Mouse (Mus musculus) heart, postnatal 0 days (tissue): Measurements from ENCODE around the gene Tlr6. TPM values are rescaled to one million over a fixed set of nuclear protein-coding genes. Genes with fewer than 3 reads are reported as not detected.
A peak's percentile ranks its signal among the peaks of the same experiment; 100 is the strongest.

Experiments
- ATAC-seq: fragments of 200-750 bp; cut with Nextera tagmentation; 2 replicates; pipeline ENCODE4 v1.8.0; 2017; ENCODE audit warnings: low read depth, moderate number of reproducible peaks, moderate library complexity; ENCODE audit not compliant: insufficient read depth
- DNase-seq: peaks from one replicate; pipeline ENCODE4 v3.0.0-alpha.2; 2016; ENCODE audit warnings: low spot score
- H3K27ac ChIP-seq: fragments of 300-500 bp; sonication (generic); 2 replicates; pipeline ENCODE4 v1.5.1; 2014; ENCODE audit warnings: low read depth, mild to moderate bottlenecking
- H3K27me3 ChIP-seq: fragments of 300-500 bp; sonication (generic); 2 replicates; pipeline ENCODE4 v1.6.1; 2014; ENCODE audit warnings: low read length, mixed read lengths; ENCODE audit not compliant: control insufficient read depth, insufficient read depth
- H3K36me3 ChIP-seq: fragments of 300-500 bp; sonication (generic); replicated peaks from 2 replicates; pipeline ENCODE4 v1.6.1; 2014; ENCODE audit warnings: low read length, mixed read lengths; ENCODE audit not compliant: control insufficient read depth, insufficient read depth
- H3K4me1 ChIP-seq: fragments of 300-500 bp; sonication (generic); 2 replicates; pipeline ENCODE4 v1.6.1; 2014; ENCODE audit warnings: antibody characterized with exemption; ENCODE audit not compliant: control insufficient read depth, insufficient read depth
- H3K4me2 ChIP-seq: fragments of 300-500 bp; sonication (generic); 2 replicates; pipeline ENCODE4 v1.6.1; 2014; ENCODE audit warnings: low read depth, mild to moderate bottlenecking, low read length, moderate library complexity
- H3K4me3 ChIP-seq: fragments of 300-500 bp; sonication (generic); 2 replicates; pipeline ENCODE4 v1.5.1; 2014; ENCODE audit warnings: low read depth, low read length
- H3K9ac ChIP-seq: fragments of 300-500 bp; sonication (generic); replicated peaks from 2 replicates; pipeline ENCODE4 v1.6.1; 2014; ENCODE audit warnings: low read depth, low read length, mixed read lengths
- H3K9me3 ChIP-seq: fragments of 300-500 bp; sonication (generic); replicated peaks from 2 replicates; pipeline ENCODE4 v1.6.1; 2016; ENCODE audit warnings: low read length; ENCODE audit not compliant: control insufficient read depth
- CTCF ChIP-seq: IDR thresholded peaks from 2 replicates; pipeline ENCODE4 v1.5.1; 2016; ENCODE audit warnings: antibody characterized with exemption, control low read depth, low read depth
- EP300 ChIP-seq: IDR thresholded peaks from 2 replicates; pipeline ENCODE4 v1.6.1; 2016; ENCODE audit warnings: antibody characterized with exemption, low read depth
- WGBS: fragments of 180-500 bp; shearing (Covaris S2); extraction: QIAGEN DNeasy Blood & Tissue Kit; methylation state at CpG from one replicate; pipeline ENCODE4 v1.1.7; 2014; 5-methylcytosine and 5-hydroxymethylcytosine counted together
- polyA plus RNA-seq: library from polyadenylated mRNA; unstranded; fragments of >200 nt; fragmentation: Nextera tagmentation; extraction: Ambion mirVana; gene quantifications from 2 replicates; pipeline ENCODE4 v1.2.1, GENCODE M21; 2015
- total RNA-seq: library from RNA; depleted of rRNA; stranded (reverse); fragments of >200 nt; gene quantifications from 2 replicates; pipeline ENCODE4 v1.2.3, GENCODE M21; 2014; ENCODE audit warnings: low replicate concordance

Gene Tlr6
- total and polyA plus RNA-seq, 2 experiments from 2014 or later, result 0.11 to 0.41 TPM

- Histone ChIP-seq H3K9me3 (no peaks in the 10 kb centered on the region), H3K4me1 (no peaks in the 10 kb centered on the region; the same call in 1 of the 2 replicates), H3K4me3 (peak within 1 kb of the TSS; percentile 83), H3K27ac (peak within 1 kb of the TSS; percentile 73), H3K4me2 (peak within 1 kb of the TSS; percentile 90), H3K9ac (peak within 1 kb of the TSS; percentile 85), H3K36me3 (no peaks in the 10 kb centered on the region), H3K27me3 (no peaks in the 10 kb centered on the region)
- ATAC-seq (peak; percentile 91), DNase-seq (peak; percentile 78)
- TF ChIP-seq CTCF (no peak), EP300 (no peak)
- WGBS, result 1% methylated on average over 62 of the region's 68 CpGs
These were observed 10.2 kb upstream of the Tlr6 start, which contains the start of gene Fam114a1 for GRCm38 (mm10) chr5:64969861-64970771. Gene Fam114a1, plus strand, starts transcription at chr5:64970071.

DNA sequence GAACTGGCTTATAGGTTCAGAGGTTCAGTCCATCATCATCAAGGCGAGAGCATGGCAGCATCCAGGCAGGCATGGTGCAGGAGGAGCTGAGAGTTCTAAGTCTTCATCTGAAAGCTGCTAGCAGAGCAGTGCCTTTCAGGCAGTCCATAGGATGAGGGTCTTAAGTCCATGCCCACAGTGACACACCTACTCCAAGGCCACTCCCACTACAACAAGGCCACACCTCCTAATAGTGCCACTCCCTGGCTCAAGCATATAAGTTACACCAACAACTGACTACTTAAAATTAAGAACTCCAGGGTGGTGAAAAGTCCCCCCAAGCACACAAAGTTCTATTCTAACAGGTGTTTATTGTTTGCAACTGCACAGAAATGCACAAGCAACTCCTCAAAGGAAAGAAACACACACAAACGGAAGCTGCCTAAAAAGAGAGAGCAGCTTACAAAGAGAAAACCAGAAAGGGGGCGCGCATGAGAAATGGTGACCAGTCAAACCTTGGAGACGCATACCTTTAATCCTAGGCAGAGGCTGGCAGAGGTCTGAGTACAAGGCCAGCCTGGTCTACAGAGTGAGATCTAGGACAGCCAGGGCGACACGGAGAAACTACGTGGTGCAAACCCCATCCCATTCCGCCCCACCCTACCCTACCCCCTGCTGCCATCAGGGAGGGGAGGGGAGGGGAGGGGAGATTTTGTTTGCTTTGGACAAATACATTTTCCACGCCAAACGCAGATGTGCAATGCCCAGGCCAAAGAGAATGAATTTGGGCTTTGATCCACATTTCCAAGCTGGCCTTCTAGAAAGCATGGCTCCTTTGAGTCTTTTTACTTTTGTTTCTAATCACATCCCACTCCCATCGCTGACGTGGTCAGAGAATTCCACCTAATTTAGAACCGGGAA is 9.3 kb upstream of the Tlr6 start:
- no peak for DNase-seq
- no peak for TF ChIP-seq EP300
- Histone ChIP-seq H3K9ac (peak overlapping the region; percentile 85), H3K4me2 (peak overlapping the region; percentile 90), H3K9me3 (no peaks in the 10 kb centered on the region), H3K4me3 (peak overlapping the region; percentile 83), H3K27ac (peak overlapping the region; percentile 73), H3K4me1 (no peaks in the 10 kb centered on the region; the same call in 1 of the 2 replicates), H3K27me3 (no peaks in the 10 kb centered on the region), H3K36me3 (no peaks in the 10 kb centered on the region)
- ATAC-seq, result peak; percentile 42
- 6% methylated on average over 14 of the region's 14 CpGs for WGBS

GRCm38 (mm10) chr5:64963735-64964134 is 3.8 kb upstream of the Tlr6 start:
- WGBS, result 90% methylated on average over 3 of the region's 3 CpGs
- DNase-seq (no peak), ATAC-seq (no peak)
- Histone ChIP-seq H3K4me2 (no peak overlapping the region), H3K27ac (no peak overlapping the region), H3K4me3 (no peak overlapping the region), H3K9me3 (no peaks in the 10 kb centered on the region), H3K27me3 (no peaks in the 10 kb centered on the region), H3K9ac (no peak overlapping the region), H3K4me1 (no peaks in the 10 kb centered on the region), H3K36me3 (no peaks in the 10 kb centered on the region)
- TF ChIP-seq EP300, result no peak
- TF ChIP-seq CTCF, result no peak

DNA sequence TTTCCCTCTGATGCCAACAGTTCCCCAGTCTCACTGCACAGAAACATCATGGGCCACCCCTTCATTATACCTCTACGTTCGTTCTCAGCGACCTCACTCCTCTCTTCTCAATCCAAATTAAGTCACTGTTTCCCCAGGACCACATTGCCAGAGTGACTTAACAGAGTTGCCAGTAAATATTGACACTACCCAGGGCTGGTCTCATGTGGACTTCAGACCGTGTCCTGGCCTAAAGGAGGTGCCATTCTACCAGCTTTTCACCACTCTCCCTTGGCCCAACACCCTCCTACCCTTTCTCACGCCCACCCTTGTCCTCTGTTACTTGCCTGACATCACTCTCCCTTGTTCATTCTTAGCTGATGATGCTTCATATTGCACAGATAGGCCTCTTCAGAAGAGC is 3.4 kb upstream of the Tlr6 start:
- H3K36me3 ChIP-seq, result no peaks in the 10 kb centered on the region
- DNase-seq (no peak), ATAC-seq (no peak)
- H3K9me3 ChIP-seq, result no peaks in the 10 kb centered on the region
- no peak overlapping the region for H3K9ac ChIP-seq
- no peaks in the 10 kb centered on the region for H3K4me1 ChIP-seq
- H3K4me3 ChIP-seq, result no peak overlapping the region
- no peak overlapping the region for H3K4me2 ChIP-seq
- H3K27me3 ChIP-seq, result no peaks in the 10 kb centered on the region
- H3K27ac ChIP-seq, result no peak overlapping the region
- no peak for TF ChIP-seq EP300
- no peak for TF ChIP-seq CTCF
- WGBS, result 68% methylated on average over 5 of the region's 5 CpGs

DNA sequence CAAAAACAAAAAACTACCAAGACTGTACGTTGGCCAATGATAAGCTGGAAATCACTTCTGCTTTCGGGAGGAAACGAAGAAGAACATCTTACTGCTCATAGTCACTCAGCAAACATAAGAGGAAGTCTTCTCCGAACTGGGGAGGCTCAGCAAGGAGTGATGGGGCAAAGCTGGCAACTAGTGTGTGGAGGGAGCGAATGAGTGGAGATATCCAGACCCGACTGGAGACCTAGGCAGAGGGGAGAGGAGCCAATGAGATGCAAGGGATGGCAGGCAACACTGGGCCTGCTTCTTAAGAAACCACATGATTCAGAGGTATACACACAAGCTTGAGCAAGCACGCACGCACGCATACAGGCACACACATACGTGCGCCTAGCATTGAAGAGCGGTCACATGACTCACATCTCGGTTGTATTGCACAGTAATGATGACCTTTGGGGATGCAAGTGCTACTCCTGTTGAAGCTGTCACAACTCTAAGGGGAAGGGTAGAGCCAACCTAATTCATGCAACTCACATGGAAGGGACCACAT is 1.0 kb upstream of the Tlr6 start:
- Histone ChIP-seq H3K27ac (no peak overlapping the region), H3K4me2 (no peak overlapping the region), H3K4me1 (no peaks in the 10 kb centered on the region), H3K36me3 (no peaks in the 10 kb centered on the region), H3K9me3 (no peaks in the 10 kb centered on the region), H3K27me3 (no peaks in the 10 kb centered on the region), H3K4me3 (no peak overlapping the region), H3K9ac (no peak overlapping the region)
- DNase-seq, result no peak
- TF ChIP-seq EP300, result no peak
- TF ChIP-seq CTCF, result no peak
- ATAC-seq, result no peak
- 83% methylated on average over 13 of the region's 13 CpGs for WGBS
